Mouse (Mus musculus) cerebellum, adult 2 months (tissue): ENCODE data around the gene Casp1. TPM values are rescaled to one million over a fixed set of nuclear protein-coding genes. Genes with fewer than 3 reads are reported as not detected.

Experiments used
- DNase-seq, 2 experiments: peaks; one replicate each; pipeline ENCODE4 v3.0.0; 2021
- H3K27ac ChIP-seq: fragments of 200-500 bp; 2 replicates; pipeline ENCODE4 v1.5.1; 2012; ENCODE audit warnings: low read length, control low read depth, inconsistent platforms; ENCODE audit not compliant: insufficient read depth
- H3K27me3 ChIP-seq: fragments of 200-500 bp; 2 replicates; pipeline ENCODE4 v1.6.1; 2012; ENCODE audit warnings: inconsistent platforms, mild to moderate bottlenecking, low read length, moderate library complexity; ENCODE audit not compliant: control insufficient read depth, insufficient read depth
- H3K4me1 ChIP-seq: fragments of 200-500 bp; 2 replicates; pipeline ENCODE4 v1.6.1; 2011; ENCODE audit warnings: low read length; ENCODE audit not compliant: control insufficient read depth, insufficient read depth
- H3K4me3 ChIP-seq: fragments of 200-500 bp; replicated peaks from 2 replicates; pipeline ENCODE3; 2011; ENCODE audit warnings: mild to moderate bottlenecking, low read depth, low read length, control low read depth; ENCODE audit not compliant: insufficient read depth
- CTCF ChIP-seq: fragments of 200-500 bp; IDR thresholded peaks from 2 replicates; pipeline ENCODE4 v1.5.1; 2011; ENCODE audit warnings: low read depth, mild to moderate bottlenecking, control low read depth, low read length, moderate library complexity, borderline replicate concordance; ENCODE audit not compliant: insufficient read depth
- POLR2A ChIP-seq: fragments of 200-500 bp; IDR thresholded peaks from 2 replicates; pipeline ENCODE4 v1.6.1; 2011; ENCODE audit warnings: low read length, control low read depth, borderline replicate concordance; ENCODE audit not compliant: insufficient read depth
- WGBS: fragments of 180-500 bp; shearing (Covaris S2); methylation state at CpG from one replicate; pipeline ENCODE4 v1.1.7; 2018; 5-methylcytosine and 5-hydroxymethylcytosine counted together
- polyA plus RNA-seq: library from polyadenylated mRNA; depleted of rRNA; stranded (reverse); fragments of >200 nt; gene quantifications from 2 replicates; pipeline ENCODE4 v1.2.3, GENCODE M21; 2012; rRNA removed

The Casp1 gene
- polyA plus RNA-seq, 1 experiment: 1.3 TPM

GRCm38 (mm10) chr9:5343092-5343491 lies 44.8 kb downstream of the Casp1 start:
- Histone ChIP-seq H3K27me3 (no peaks in the 10 kb centered on the region), H3K27ac (no peak overlapping the region), H3K4me3 (no peak overlapping the region), H3K4me1 (no peaks in the 10 kb centered on the region)
- DNase-seq: no peak
- TF ChIP-seq CTCF: no peak
- TF ChIP-seq POLR2A: no peak
- 83% methylated on average over 1 of the region's 1 CpGs for WGBS

GRCm38 (mm10) chr9:5344090-5344489 lies 45.8 kb downstream of the Casp1 start:
- TF ChIP-seq CTCF: no peak
- no peak for TF ChIP-seq POLR2A
- H3K27me3 ChIP-seq: no peaks in the 10 kb centered on the region
- no peak for DNase-seq
- H3K4me1 ChIP-seq: no peaks in the 10 kb centered on the region
- WGBS: 89% methylated on average over 4 of the region's 4 CpGs
- no peak overlapping the region for H3K27ac ChIP-seq
- no peak overlapping the region for H3K4me3 ChIP-seq

- no peak for DNase-seq
- 71% methylated on average over 4 of the region's 4 CpGs for WGBS
- H3K4me1 ChIP-seq: no peaks in the 10 kb centered on the region
- H3K4me3 ChIP-seq: no peak within 1 kb of the TSS
- no peak within 1 kb of the TSS for H3K27ac ChIP-seq
- H3K27me3 ChIP-seq: no peaks in the 10 kb centered on the region
- TF ChIP-seq POLR2A (no peak), CTCF (no peak)
Observed at GRCm38 (mm10) chr9:5345291-5345898, 47.1 kb downstream of the Casp1 start, which contains the start of gene Casp12. Gene Casp12, plus strand, starts transcription at chr9:5345430.

- Histone ChIP-seq H3K27ac (no peak overlapping the region), H3K27me3 (no peaks in the 10 kb centered on the region), H3K4me1 (no peaks in the 10 kb centered on the region), H3K4me3 (no peak overlapping the region)
- DNase-seq: no peak
- TF ChIP-seq POLR2A: no peak
- TF ChIP-seq CTCF: no peak
- WGBS: 77% methylated on average over 4 of the region's 4 CpGs
Observed at GRCm38 (mm10) chr9:5347381-5347780, 49.1 kb downstream of the Casp1 start.

GRCm38 (mm10) chr9:5353673-5354072 lies 55.4 kb downstream of the Casp1 start:
- WGBS: 83% methylated on average over 2 of the region's 2 CpGs
- Histone ChIP-seq H3K27ac (no peak overlapping the region), H3K4me1 (no peaks in the 10 kb centered on the region), H3K27me3 (no peaks in the 10 kb centered on the region), H3K4me3 (no peak overlapping the region)
- no peak for DNase-seq
- TF ChIP-seq CTCF (no peak), POLR2A (no peak)

- Histone ChIP-seq H3K27ac (no peak overlapping the region), H3K27me3 (no peaks in the 10 kb centered on the region), H3K4me1 (no peaks in the 10 kb centered on the region), H3K4me3 (no peak overlapping the region)
- DNase-seq: no peak
- no peak for TF ChIP-seq CTCF
- TF ChIP-seq POLR2A: no peak
Observed at GRCm38 (mm10) chr9:5356801-5357200, 58.5 kb downstream of the Casp1 start.

Other genes starting within 250 kb of the Casp1 start
- 0.19 and 0.36 TPM in 2 replicates for gene Casp4, start 10.3 kb downstream of the Casp1 start, polyA plus RNA-seq
- gene Casp12, start 46.9 kb downstream of the Casp1 start, polyA plus RNA-seq: 2.6 and 3.9 TPM in 2 replicates